Mouse (Mus musculus) stomach, embryonic 14.5 days (tissue): ENCODE measurements around the gene Tagln2. TPM values are rescaled to one million over a fixed set of nuclear protein-coding genes. Genes with fewer than 3 reads are reported as not detected.

Source experiments
- ATAC-seq: fragments of 200-750 bp; cut with Nextera tagmentation; 2 replicates; pipeline ENCODE4 v1.8.0; 2017; ENCODE audit warnings: low read depth, moderate TSS enrichment; ENCODE audit not compliant: insufficient number of reproducible peaks, insufficient read depth, low FRiP score
- H3K27ac ChIP-seq: fragments of 300-500 bp; sonication (generic); 2 replicates; pipeline ENCODE4 v1.5.1; 2014; ENCODE audit warnings: mild to moderate bottlenecking, low read length, moderate library complexity, mixed read lengths
- H3K27me3 ChIP-seq: fragments of 300-500 bp; sonication (generic); 2 replicates; pipeline ENCODE4 v1.6.1; 2014; ENCODE audit warnings: low read length, control low read depth, mixed read lengths; ENCODE audit not compliant: control insufficient read depth, insufficient read depth
- H3K36me3 ChIP-seq: fragments of 300-500 bp; sonication (generic); 2 replicates; pipeline ENCODE4 v1.6.1; 2014; ENCODE audit warnings: mild to moderate bottlenecking, control low read depth, low read length, moderate library complexity, mixed read lengths; ENCODE audit not compliant: control insufficient read depth, insufficient read depth
- H3K4me1 ChIP-seq: fragments of 300-500 bp; sonication (generic); 2 replicates; pipeline ENCODE4 v1.6.1; 2014; ENCODE audit warnings: low read length, control low read depth, mixed read lengths; ENCODE audit not compliant: control insufficient read depth, insufficient read depth
- H3K4me2 ChIP-seq: fragments of 300-500 bp; sonication (generic); replicated peaks from 2 replicates; pipeline ENCODE4 v1.6.1; 2014; ENCODE audit warnings: low read depth, low read length, control low read depth
- H3K4me3 ChIP-seq: fragments of 300-500 bp; sonication (generic); 2 replicates; pipeline ENCODE4 v1.5.1; 2014; ENCODE audit warnings: low read depth, low read length, control low read depth
- H3K9ac ChIP-seq: fragments of 300-500 bp; sonication (generic); replicated peaks from 2 replicates; pipeline ENCODE4 v1.6.1; 2014; ENCODE audit warnings: low read depth, mild to moderate bottlenecking, control low read depth, low read length, moderate library complexity, mixed read lengths
- H3K9me3 ChIP-seq: fragments of 300-500 bp; sonication (generic); 2 replicates; pipeline ENCODE4 v1.6.1; 2016; ENCODE audit warnings: low read depth, low read length, control low read depth; ENCODE audit not compliant: control insufficient read depth
- WGBS: fragments of 180-500 bp; shearing (Covaris S2); extraction: QIAGEN DNeasy Blood & Tissue Kit; methylation state at CpG from one replicate; pipeline ENCODE4 v1.1.7; 2014; 5-methylcytosine and 5-hydroxymethylcytosine counted together
- polyA plus RNA-seq: library from polyadenylated mRNA; unstranded; fragments of >200 nt; fragmentation: Nextera tagmentation; extraction: Ambion mirVana; gene quantifications from 2 replicates; pipeline ENCODE4 v1.2.1, GENCODE M21; 2014

Tagln2 gene
- polyA plus RNA-seq, 1 experiment from 2014 or later, result 196 TPM

GRCm38 (mm10) chr1:172490261-172490661 is 9.6 kb upstream of the Tagln2 start:
- Histone ChIP-seq H3K36me3 (peaks cover 19% of the 10 kb centered on the region; the same call in 1 of the 2 replicates), H3K4me1 (peaks cover 19% of the 10 kb centered on the region; the same call in 1 of the 2 replicates), H3K4me3 (peak overlapping the region; percentile 17; the same call in 1 of the 2 replicates), H3K4me2 (peak overlapping the region; percentile 37; the same call in 1 of the 2 replicates), H3K9ac (no peak overlapping the region), H3K27ac (no peak overlapping the region), H3K27me3 (no peaks in the 10 kb centered on the region), H3K9me3 (no peaks in the 10 kb centered on the region)
- peak; percentile 61; the same call in 1 of the 2 replicates for ATAC-seq
- 14% methylated on average over 10 of the region's 10 CpGs for whole genome bisulfite sequencing

- H3K4me2 ChIP-seq, result no peak overlapping the region
- peaks cover 4% of the 10 kb centered on the region; the same call in 1 of the 2 replicates for H3K4me1 ChIP-seq
- 91% methylated on average over 8 of the region's 8 CpGs for WGBS
- H3K27ac ChIP-seq, result no peak overlapping the region
- no peaks in the 10 kb centered on the region for H3K27me3 ChIP-seq
- ATAC-seq, result no peak
- H3K9ac ChIP-seq, result no peak overlapping the region
- no peak overlapping the region for H3K4me3 ChIP-seq
- H3K36me3 ChIP-seq, result peaks cover 25% of the 10 kb centered on the region; the same call in 1 of the 2 replicates
- no peaks in the 10 kb centered on the region for H3K9me3 ChIP-seq
Measured at GRCm38 (mm10) chr1:172492047-172492446, 7.8 kb upstream of the Tagln2 start.

- 73% methylated on average over 6 of the region's 6 CpGs for WGBS
- H3K27me3 ChIP-seq, result no peaks in the 10 kb centered on the region
- ATAC-seq, result no peak
- no peaks in the 10 kb centered on the region for H3K9me3 ChIP-seq
- no peak overlapping the region for H3K4me2 ChIP-seq
- no peak overlapping the region for H3K9ac ChIP-seq
- no peak overlapping the region for H3K27ac ChIP-seq
- H3K36me3 ChIP-seq, result peaks cover 27% of the 10 kb centered on the region; the same call in 1 of the 2 replicates
- H3K4me1 ChIP-seq, result no peaks in the 10 kb centered on the region
- H3K4me3 ChIP-seq, result no peak overlapping the region
Measured at GRCm38 (mm10) chr1:172493516-172493915, 6.3 kb upstream of the Tagln2 start.

GRCm38 (mm10) chr1:172496030-172496429 is 3.8 kb upstream of the Tagln2 start:
- whole genome bisulfite sequencing, result 69% methylated on average over 17 of the region's 17 CpGs
- Histone ChIP-seq H3K36me3 (peaks cover 27% of the 10 kb centered on the region; the same call in 1 of the 2 replicates), H3K27me3 (no peaks in the 10 kb centered on the region), H3K4me3 (no peak overlapping the region), H3K9me3 (no peaks in the 10 kb centered on the region), H3K9ac (no peak overlapping the region), H3K4me2 (no peak overlapping the region), H3K4me1 (no peaks in the 10 kb centered on the region), H3K27ac (no peak overlapping the region)
- ATAC-seq, result no peak

GRCm38 (mm10) chr1:172497428-172497827 is 2.4 kb upstream of the Tagln2 start:
- 74% methylated on average over 10 of the region's 10 CpGs for WGBS
- no peaks in the 10 kb centered on the region for H3K27me3 ChIP-seq
- no peak overlapping the region for H3K4me3 ChIP-seq
- H3K4me2 ChIP-seq, result no peak overlapping the region
- H3K4me1 ChIP-seq, result peaks cover 10% of the 10 kb centered on the region; the same call in 1 of the 2 replicates
- peaks cover 22% of the 10 kb centered on the region; the same call in 1 of the 2 replicates for H3K36me3 ChIP-seq
- no peaks in the 10 kb centered on the region for H3K9me3 ChIP-seq
- H3K9ac ChIP-seq, result no peak overlapping the region
- H3K27ac ChIP-seq, result no peak overlapping the region
- ATAC-seq, result no peak

GRCm38 (mm10) chr1:172500451-172501370 is 864 bp downstream of the Tagln2 start:
- Histone ChIP-seq H3K9ac (peak overlapping the region; percentile 62), H3K36me3 (peaks cover 17% of the 10 kb centered on the region), H3K4me2 (peak overlapping the region; percentile 79), H3K4me1 (peaks cover 29% of the 10 kb centered on the region), H3K4me3 (peak overlapping the region; percentile 68), H3K9me3 (no peaks in the 10 kb centered on the region), H3K27ac (peak overlapping the region; percentile 91), H3K27me3 (no peaks in the 10 kb centered on the region)
- peak; percentile 59 for ATAC-seq
- 1% methylated on average over 54 of the region's 56 CpGs for WGBS

- Histone ChIP-seq H3K4me3 (peak overlapping the region; percentile 68), H3K4me2 (peak overlapping the region; percentile 79), H3K4me1 (peaks cover 29% of the 10 kb centered on the region), H3K9ac (peak overlapping the region; percentile 62), H3K9me3 (no peaks in the 10 kb centered on the region), H3K27me3 (no peaks in the 10 kb centered on the region), H3K27ac (peak overlapping the region; percentile 91; the same call in 1 of the 2 replicates), H3K36me3 (peaks cover 11% of the 10 kb centered on the region)
- no peak for ATAC-seq
- 30% methylated on average over 13 of the region's 13 CpGs for WGBS
Measured at GRCm38 (mm10) chr1:172501371-172502144, 1.7 kb downstream of the Tagln2 start.
